Mouse (Mus musculus): ENCODE data around the gene Fam98c. TPM values are rescaled to one million over a fixed set of nuclear protein-coding genes. Genes with fewer than 3 reads are reported as not detected.
A peak's percentile ranks its signal among the peaks of the same experiment; 100 is the strongest.
"Not testable (repeated sequence)": the region's sequence is repeated elsewhere in the genome, so short reads cannot be mapped to it uniquely, and the experiment has no call there.

Gene Fam98c
- polyA plus RNA-seq, 1 experiment from 2014 or later = 21.3 TPM

DNA sequence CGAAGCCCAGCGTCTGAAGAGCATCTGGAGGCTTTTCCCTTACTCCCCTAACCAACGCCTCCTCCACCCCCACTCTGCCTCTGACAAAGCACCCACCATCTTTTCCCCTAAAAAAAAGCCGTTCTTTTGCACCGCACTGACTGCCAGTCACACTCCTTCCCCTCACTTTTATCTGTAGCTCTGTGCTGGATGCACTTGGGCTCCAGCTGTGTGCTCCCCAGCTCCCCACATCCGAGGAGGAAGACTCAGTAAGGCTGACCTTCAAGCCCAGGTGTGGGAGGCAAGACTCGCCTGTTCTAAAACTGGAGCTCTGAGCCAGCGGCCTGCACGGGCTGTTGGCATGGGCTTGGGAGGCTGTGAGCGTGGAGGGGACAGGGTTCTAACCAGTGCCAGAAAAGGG lies 4.5 kb downstream of the Fam98c start:
- H3K36me3 ChIP-seq = no peaks in the 10 kb centered on the region
- H3K4me2 ChIP-seq (replicated peaks) = no peak overlapping the region
- no peak overlapping the region for H3K4me3 ChIP-seq
- H3K4me1 ChIP-seq = 0 out of 2 replicates have a peak, but pooled peaks cover 5% of the 10 kb centered on the region
- H3K9me3 ChIP-seq = no peaks in the 10 kb centered on the region
- ATAC-seq (replicated peaks) = no peak
- 70% methylated on average over 10 of the region's 10 CpGs for WGBS
- H3K9ac ChIP-seq (replicated peaks) = no peak overlapping the region
- H3K27me3 ChIP-seq = no peaks in the 10 kb centered on the region
- H3K27ac ChIP-seq (replicated peaks) = no peak overlapping the region

DNA sequence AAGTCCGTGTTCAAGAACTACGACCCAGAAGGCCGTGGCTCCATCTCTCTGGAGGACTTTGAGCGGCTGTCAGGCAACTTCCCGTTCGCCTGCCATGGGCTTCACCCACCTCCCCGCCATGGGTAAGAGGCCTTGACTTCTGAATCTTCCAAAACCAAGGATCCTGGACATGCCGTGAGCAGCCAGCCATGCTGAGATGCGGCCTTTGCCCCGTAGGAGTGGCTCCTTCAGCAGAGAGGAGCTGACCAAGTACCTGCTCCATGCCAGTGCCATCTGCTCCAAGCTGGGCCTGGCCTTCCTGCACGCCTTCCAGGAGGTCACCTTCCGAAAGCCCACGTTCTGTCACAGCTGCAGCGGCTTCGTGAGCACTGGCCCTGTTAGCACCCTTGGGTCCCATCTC lies 7.3 kb downstream of the Fam98c start:
- no peak overlapping the region for H3K27ac ChIP-seq (replicated peaks)
- no peak overlapping the region for H3K4me3 ChIP-seq
- H3K9me3 ChIP-seq = no peaks in the 10 kb centered on the region
- no peaks in the 10 kb centered on the region for H3K4me1 ChIP-seq
- H3K4me2 ChIP-seq (replicated peaks) = no peak overlapping the region
- no peak overlapping the region for H3K9ac ChIP-seq (replicated peaks)
- no peaks in the 10 kb centered on the region for H3K36me3 ChIP-seq
- H3K27me3 ChIP-seq = no peaks in the 10 kb centered on the region
- no peak for ATAC-seq (replicated peaks)
- WGBS = 92% methylated on average over 15 of the region's 15 CpGs

DNA sequence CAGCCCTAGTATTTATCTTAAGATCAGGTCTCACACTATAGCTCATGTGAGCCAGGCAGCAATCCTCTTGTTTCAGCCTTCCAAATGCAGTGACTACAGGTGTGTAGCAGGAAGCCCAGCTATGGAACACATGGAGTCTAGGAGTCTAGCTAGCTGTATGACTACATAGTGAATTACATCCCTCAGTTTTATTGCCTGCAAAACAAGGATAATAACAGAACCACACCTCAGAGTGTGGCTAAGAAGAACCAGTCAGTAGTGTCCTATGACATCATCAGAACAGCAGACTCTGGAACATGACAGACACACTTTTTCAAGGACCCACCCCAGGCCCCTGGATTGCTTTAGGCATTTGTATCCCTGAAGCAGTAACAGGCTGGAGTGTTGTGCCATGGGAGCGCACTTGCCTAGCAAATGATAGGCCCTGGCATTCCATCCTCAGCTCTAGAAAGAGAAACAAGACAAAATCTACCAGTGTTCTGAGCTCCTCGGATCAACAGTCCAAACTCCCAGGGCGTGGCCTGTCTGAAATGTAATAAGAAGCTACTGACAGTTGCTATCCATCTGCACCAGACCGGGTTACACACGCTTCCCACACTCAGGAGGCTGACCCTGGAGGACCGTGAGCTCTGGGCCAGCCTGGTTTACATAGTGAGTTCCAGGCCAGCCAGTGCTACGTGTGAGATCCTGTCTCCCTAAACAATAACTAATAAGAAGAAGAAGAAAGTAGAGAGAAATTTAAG lies 9.2 kb downstream of the Fam98c start:
- Histone ChIP-seq H3K4me3 (no peak overlapping the region), H3K36me3 (no peaks in the 10 kb centered on the region), H3K4me2 (replicated peaks) (no peak overlapping the region), H3K9me3 (no peaks in the 10 kb centered on the region), H3K27ac (replicated peaks) (no peak overlapping the region), H3K4me1 (no peaks in the 10 kb centered on the region), H3K9ac (replicated peaks) (no peak overlapping the region), H3K27me3 (no peaks in the 10 kb centered on the region)
- WGBS = 88% methylated on average over 7 of the region's 7 CpGs
- no peak for ATAC-seq (replicated peaks)

DNA sequence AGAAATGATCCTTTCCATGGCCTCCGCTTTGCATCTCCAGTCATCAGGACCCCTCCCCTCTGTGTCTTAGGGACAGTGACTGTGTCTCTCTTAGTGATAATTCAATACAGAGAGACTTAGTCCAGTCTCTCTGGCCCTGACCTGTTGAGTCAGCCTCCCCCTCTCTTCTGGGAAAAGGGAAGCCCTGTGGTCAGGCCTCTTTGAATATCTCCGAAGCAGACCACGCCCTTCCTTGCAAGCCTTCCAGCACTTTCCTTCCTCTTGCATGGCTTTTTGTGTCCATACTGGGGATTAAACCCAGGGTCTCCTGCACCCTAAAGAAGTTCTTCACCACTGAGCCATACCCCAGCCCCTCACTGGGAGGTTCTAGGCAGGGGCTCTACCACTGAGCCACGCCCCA lies 12.0 kb downstream of the Fam98c start:
- ATAC-seq (replicated peaks) = no peak
- 93% methylated on average over 4 of the region's 4 CpGs for WGBS
- no peak overlapping the region for H3K4me3 ChIP-seq
- no peaks in the 10 kb centered on the region for H3K36me3 ChIP-seq
- no peak overlapping the region for H3K27ac ChIP-seq (replicated peaks)
- no peaks in the 10 kb centered on the region for H3K4me1 ChIP-seq
- H3K9ac ChIP-seq (replicated peaks) = no peak overlapping the region
- H3K4me2 ChIP-seq (replicated peaks) = no peak overlapping the region
- H3K27me3 ChIP-seq = no peaks in the 10 kb centered on the region
- no peaks in the 10 kb centered on the region for H3K9me3 ChIP-seq

- Histone ChIP-seq H3K36me3 (no peaks in the 10 kb centered on the region), H3K4me3 (no peak overlapping the region), H3K4me2 (replicated peaks) (no peak overlapping the region), H3K27me3 (no peaks in the 10 kb centered on the region; the same call in 1 of the 2 replicates), H3K27ac (replicated peaks) (no peak overlapping the region), H3K9me3 (no peaks in the 10 kb centered on the region), H3K9ac (replicated peaks) (no peak overlapping the region), H3K4me1 (no peaks in the 10 kb centered on the region)
- ATAC-seq (replicated peaks) = no peak
- 87% methylated on average over 8 of the region's 8 CpGs for WGBS
Observed at GRCm38 (mm10) chr7:29141416-29141815, 14.6 kb downstream of the Fam98c start.

DNA sequence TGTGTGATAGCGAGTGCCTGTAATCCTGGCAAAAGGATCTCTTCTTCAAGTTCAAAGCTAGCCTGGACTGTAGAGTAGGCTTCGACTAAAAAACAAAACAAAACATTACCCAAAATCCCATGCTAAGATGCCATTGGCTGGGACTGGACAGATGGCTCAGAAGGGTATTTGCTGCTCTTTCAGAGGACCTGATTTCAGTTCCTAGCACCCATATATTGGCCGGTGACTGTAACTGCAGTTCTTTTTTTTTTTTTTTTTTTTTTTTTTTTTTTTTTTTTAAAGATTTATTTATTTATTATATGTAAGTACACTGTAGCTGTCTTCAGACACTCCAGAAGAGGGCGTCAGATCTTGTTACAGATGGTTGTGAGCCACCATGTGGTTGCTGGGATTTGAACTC lies 16.8 kb downstream of the Fam98c start:
- H3K4me1 ChIP-seq = peaks cover 10% of the 10 kb centered on the region
- H3K36me3 ChIP-seq; H3K9ac ChIP-seq (replicated peaks); ATAC-seq (replicated peaks); H3K4me3 ChIP-seq; H3K27ac ChIP-seq (replicated peaks); H3K4me2 ChIP-seq (replicated peaks); H3K9me3 ChIP-seq: not testable (repeated sequence)
- H3K27me3 ChIP-seq = peaks cover 11% of the 10 kb centered on the region
- WGBS = 92% methylated on average over 3 of the region's 4 CpGs

- ATAC-seq (replicated peaks) = no peak
- Histone ChIP-seq H3K4me3 (no peak overlapping the region), H3K4me2 (replicated peaks) (no peak overlapping the region), H3K4me1 (peaks cover 13% of the 10 kb centered on the region), H3K27ac (replicated peaks) (no peak overlapping the region), H3K9ac (replicated peaks) (no peak overlapping the region), H3K9me3 (no peaks in the 10 kb centered on the region), H3K36me3 (no peaks in the 10 kb centered on the region), H3K27me3 (peaks cover 11% of the 10 kb centered on the region)
- 45% methylated on average over 16 of the region's 16 CpGs for WGBS
Observed at GRCm38 (mm10) chr7:29137429-29137828, 18.6 kb downstream of the Fam98c start.

DNA sequence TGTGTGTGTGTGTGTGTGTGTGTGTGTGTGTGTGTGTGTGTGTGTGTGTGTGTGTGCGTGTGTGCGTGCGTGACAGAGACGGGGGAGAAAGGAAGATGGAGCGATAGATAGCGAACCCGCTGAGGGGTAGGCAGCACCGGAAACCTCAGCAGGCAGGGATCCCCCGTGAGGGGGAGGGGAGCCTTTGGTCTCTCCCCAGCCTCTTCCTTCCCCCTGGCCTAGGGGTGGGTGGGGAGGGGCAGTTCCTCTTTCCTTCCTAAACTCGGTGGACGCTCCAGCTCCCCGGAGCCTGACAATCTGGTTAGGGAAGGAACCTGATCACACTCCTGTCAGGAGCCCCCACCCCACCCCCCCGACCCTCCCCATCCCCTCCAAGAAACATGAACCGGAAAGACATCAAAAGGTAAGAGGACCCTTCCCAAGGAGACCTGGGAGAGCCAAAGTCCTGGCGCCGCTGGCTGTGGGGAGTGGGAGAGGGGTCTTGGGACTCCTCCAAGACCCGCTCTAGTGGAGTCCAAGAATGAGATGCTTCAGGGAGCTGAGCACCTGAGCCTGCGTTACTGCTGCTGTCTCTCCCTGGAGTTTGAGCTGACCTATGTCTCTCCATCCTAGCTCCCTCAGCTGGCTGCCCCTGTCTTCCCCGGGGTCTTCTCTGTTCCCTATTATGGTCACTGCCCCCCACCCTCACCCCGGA lies 21.2 kb downstream of the Fam98c start, which contains the start of gene Rasgrp4:
Gene Rasgrp4, plus strand, starts transcription at position 159 of the 694 bp plus-strand sequence.
- H3K27ac ChIP-seq (replicated peaks) = no peak within 1 kb of the TSS
- peaks cover 13% of the 10 kb centered on the region for H3K4me1 ChIP-seq
- H3K36me3 ChIP-seq = no peaks in the 10 kb centered on the region
- no peak within 1 kb of the TSS for H3K9ac ChIP-seq (replicated peaks)
- 0 out of 2 replicates have a peak, but pooled peaks have one; percentile 48 for ATAC-seq (replicated peaks)
- WGBS = under 1% methylated on average over 13 of the region's 20 CpGs
- peak within 1 kb of the TSS; percentile 44 for H3K4me2 ChIP-seq (replicated peaks)
- peaks cover 11% of the 10 kb centered on the region for H3K27me3 ChIP-seq
- H3K4me3 ChIP-seq = peak within 1 kb of the TSS; percentile 27
- no peaks in the 10 kb centered on the region for H3K9me3 ChIP-seq

- peaks cover 13% of the 10 kb centered on the region for H3K4me1 ChIP-seq
- H3K27me3 ChIP-seq = peaks cover 11% of the 10 kb centered on the region
- ATAC-seq (replicated peaks) = no peak
- WGBS = 5% methylated on average over 4 of the region's 4 CpGs
- H3K36me3 ChIP-seq = no peaks in the 10 kb centered on the region
- H3K27ac ChIP-seq (replicated peaks) = no peak overlapping the region
- H3K4me3 ChIP-seq = peak overlapping the region; percentile 27
- peak overlapping the region; percentile 44 for H3K4me2 ChIP-seq (replicated peaks)
- H3K9ac ChIP-seq (replicated peaks) = no peak overlapping the region
- H3K9me3 ChIP-seq = no peaks in the 10 kb centered on the region
Observed at GRCm38 (mm10) chr7:29134230-29134629, 21.8 kb downstream of the Fam98c start.

- H3K27ac ChIP-seq (replicated peaks) = no peak overlapping the region
- no peaks in the 10 kb centered on the region for H3K27me3 ChIP-seq
- no peak overlapping the region for H3K9ac ChIP-seq (replicated peaks)
- no peak for ATAC-seq (replicated peaks)
- peaks cover 9% of the 10 kb centered on the region for H3K4me1 ChIP-seq
- WGBS = 46% methylated on average over 2 of the region's 2 CpGs
- no peak overlapping the region for H3K4me3 ChIP-seq
- H3K9me3 ChIP-seq = no peaks in the 10 kb centered on the region
- H3K4me2 ChIP-seq (replicated peaks) = no peak overlapping the region
- no peaks in the 10 kb centered on the region for H3K36me3 ChIP-seq
Observed at GRCm38 (mm10) chr7:29128725-29129124, 27.3 kb downstream of the Fam98c start.

- no peak overlapping the region for H3K4me3 ChIP-seq
Observed at GRCm38 (mm10) chr7:29126173-29126915, 29.7 kb downstream of the Fam98c start.

GRCm38 (mm10) chr7:29124970-29125369 lies 31.1 kb downstream of the Fam98c start, which contains the start of gene Ryr1:
Ryr1 (minus strand) TSS chr7:29125179.
- 2% methylated on average over 16 of the region's 16 CpGs for WGBS
- H3K9me3 ChIP-seq = no peaks in the 10 kb centered on the region
- H3K4me3 ChIP-seq = peak within 1 kb of the TSS; percentile 36
- H3K9ac ChIP-seq (replicated peaks) = peak within 1 kb of the TSS; percentile 38
- no peak within 1 kb of the TSS for H3K27ac ChIP-seq (replicated peaks)
- no peaks in the 10 kb centered on the region for H3K36me3 ChIP-seq
- peaks cover 9% of the 10 kb centered on the region for H3K4me1 ChIP-seq
- peak; percentile 73; the same call in 1 of the 2 replicates for ATAC-seq (replicated peaks)
- no peaks in the 10 kb centered on the region for H3K27me3 ChIP-seq
- peak within 1 kb of the TSS; percentile 61 for H3K4me2 ChIP-seq (replicated peaks)

More at GRCm38 (mm10) chr7:29126173-29126915, 29.7 kb downstream of the Fam98c start:
- Histone ChIP-seq H3K9me3 (no peaks in the 10 kb centered on the region), H3K4me1 (peaks cover 9% of the 10 kb centered on the region), H3K27ac (replicated peaks) (no peak overlapping the region), H3K36me3 (no peaks in the 10 kb centered on the region), H3K4me2 (replicated peaks) (no peak overlapping the region), H3K27me3 (no peaks in the 10 kb centered on the region), H3K9ac (replicated peaks) (no peak overlapping the region)
- no peak for ATAC-seq (replicated peaks)
- 31% methylated on average over 7 of the region's 7 CpGs for WGBS
